In the genomic region with DNA sequence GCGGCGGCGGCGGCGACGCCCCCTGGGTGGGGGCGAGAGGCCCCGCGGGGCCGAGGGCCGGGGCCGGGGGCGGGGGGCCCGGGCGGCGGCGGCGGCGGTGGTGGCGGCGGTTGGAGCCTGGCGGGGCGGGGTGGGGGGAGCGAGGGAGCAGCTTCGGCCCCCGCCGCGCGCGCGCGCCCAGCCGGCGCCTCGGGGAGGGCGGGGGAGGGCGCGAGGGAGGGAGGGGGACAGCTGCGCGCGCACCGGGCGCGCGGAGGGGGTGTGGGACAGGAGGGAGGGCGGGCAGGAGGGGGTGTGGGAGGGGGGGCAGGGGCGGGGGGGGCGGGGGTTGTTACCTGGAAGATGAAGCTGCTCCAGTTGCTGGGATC, we compare ENCODE assay signal across 8 mouse cellular contexts. TPM values are rescaled to one million over a fixed set of nuclear protein-coding genes. Genes with fewer than 3 reads are reported as not detected.
DNase-seq lines count a peak whose midpoint lies in the region; ATAC-seq and TF ChIP-seq lines count a peak whose summit lies in the region.

No protein-coding gene starts in this region.

- peak overlapping the region; percentile 73 for H3K4me3 ChIP-seq in lung, adult 2 months (replicated peaks; ENCODE audit: extremely low read depth, low read depth, low read length)
- peak overlapping the region; percentile 60 for H3K4me3 ChIP-seq in cortical plate, adult 2 months (ENCODE audit: insufficient read depth, low read length)
- H3K4me3 ChIP-seq in hindbrain, embryonic 11.5 days (ENCODE audit: low read depth, low read length), result peak overlapping the region; percentile 98

- peak; percentile 11; the same call in 1 of the 2 replicates for ATAC-seq in hindbrain, embryonic 11.5 days (ENCODE audit: low FRiP score)
- ATAC-seq in megakaryocyte progenitor cell, adult 5-6 weeks (replicated peaks; ENCODE audit: poor library complexity), result peak; percentile 0; the same call in 1 of the 2 replicates

- peaks cover 8% of the 10 kb centered on the region; the same call in 1 of the 2 replicates for H3K36me3 ChIP-seq in hindbrain, embryonic 11.5 days (ENCODE audit: control insufficient read depth, insufficient read depth, low read length)

- H3K27ac ChIP-seq in cortical plate, adult 2 months (ENCODE audit: insufficient read depth, low read length), result no peak overlapping the region
- H3K27ac ChIP-seq in hindbrain, embryonic 11.5 days (ENCODE audit: low read depth, low read length), result peak overlapping the region; percentile 99

- peak overlapping the region; percentile 96; the same call in 1 of the 2 replicates for H3K4me2 ChIP-seq in hindbrain, embryonic 11.5 days (replicated peaks; ENCODE audit: low read depth, low read length)

- no peaks in the 10 kb centered on the region for H3K27me3 ChIP-seq in hindbrain, embryonic 11.5 days (ENCODE audit: control insufficient read depth, insufficient read depth, low read length)

- 0 out of 2 replicates have a peak, but pooled peaks have one; percentile 9 for TF ChIP-seq POLR2A in lung, adult 2 months (IDR thresholded peaks at IDR 0.05; ENCODE audit: borderline replicate concordance, extremely low read depth, low read depth, low read length)
- TF ChIP-seq POLR2A in cortical plate, adult 2 months (IDR thresholded peaks at IDR 0.05; ENCODE audit: extremely low read depth, insufficient read depth, low read length), result no peak

- H3K4me1 ChIP-seq in lung, adult 2 months (ENCODE audit: control insufficient read depth, insufficient read depth, low read length), result peaks cover 11% of the 10 kb centered on the region; the same call in 1 of the 2 replicates
- peaks cover 10% of the 10 kb centered on the region for H3K4me1 ChIP-seq in cortical plate, adult 2 months (ENCODE audit: control insufficient read depth, insufficient read depth, low read length)
- peaks cover 17% of the 10 kb centered on the region for H3K4me1 ChIP-seq in hindbrain, embryonic 11.5 days (replicated peaks; ENCODE audit: control insufficient read depth, insufficient read depth, low read length)

- no peak for DNase-seq in lung, adult 2 months
- no peak for DNase-seq in lung, postnatal 36 days
- peak; percentile 88 for DNase-seq in hindbrain, embryonic 11.5 days (ENCODE audit: low spot score)
- DNase-seq in testis, postnatal 10 days (ENCODE audit: low spot score), result peak; percentile 95
- no peak for DNase-seq in frontal cortex, postnatal 14 days (ENCODE audit: low spot score in 2 of 2)
- DNase-seq in cerebellum, adult 11-12 months, result no peak

- 1% methylated on average over 16 of the region's 48 CpGs for WGBS in lung, adult 2 months
- no CpG with 5 or more reads among the region's 48 CpGs for WGBS in hindbrain, embryonic 11.5 days

- no peak for TF ChIP-seq CTCF in lung, adult 2 months (IDR thresholded peaks at IDR 0.05; ENCODE audit: insufficient read depth, low read length)
- TF ChIP-seq CTCF in cortical plate, adult 2 months (IDR thresholded peaks at IDR 0.05; ENCODE audit: extremely low read depth, insufficient read depth, low read length), result no peak

- no peaks in the 10 kb centered on the region for H3K9me3 ChIP-seq in hindbrain, embryonic 11.5 days (ENCODE audit: control insufficient read depth, low read length)

- peak overlapping the region; percentile 100 for H3K9ac ChIP-seq in hindbrain, embryonic 11.5 days (ENCODE audit: low read depth, low read length)

RNA-seq across cellular contexts. Expression of a gene that starts 0.2 kb away (rescaled TPM):
- 131 and 194 TPM in 2 replicates for polyA plus RNA-seq in lung, adult 2 months (2012; rRNA removed)
- polyA plus RNA-seq in cortical plate, adult 2 months (2012; rRNA removed), result 157 and 173 TPM in 2 replicates
- polyA plus RNA-seq in hindbrain, embryonic 11.5 days (2014; fragmentation: Nextera tagmentation; extraction: Ambion mirVana), result 69.4 and 71.4 TPM in 2 replicates
- 93.4 and 103 TPM in 2 replicates for total RNA-seq in megakaryocyte progenitor cell, adult 5-6 weeks (2015)
- 64.2 and 64.5 TPM in 2 replicates for total RNA-seq in megakaryocyte progenitor cell, adult 5-6 weeks (2017)

RNA-seq across cellular contexts. Expression of a gene that starts 5.6 kb away (rescaled TPM):
- polyA plus RNA-seq in lung, adult 2 months (2012; rRNA removed), result 8.1 and 9.8 TPM in 2 replicates
- polyA plus RNA-seq in cortical plate, adult 2 months (2012; rRNA removed), result 371 and 405 TPM in 2 replicates
- 7.2 and 7.7 TPM in 2 replicates for polyA plus RNA-seq in hindbrain, embryonic 11.5 days (2014; fragmentation: Nextera tagmentation; extraction: Ambion mirVana)
- 0.74 and 1.1 TPM in 2 replicates for total RNA-seq in megakaryocyte progenitor cell, adult 5-6 weeks (2015)
- total RNA-seq in megakaryocyte progenitor cell, adult 5-6 weeks (2017), result 0.44 TPM in 1 of 2 replicates, not detected in the other

RNA-seq across cellular contexts. Expression of a gene that starts 5.7 kb away (rescaled TPM):
- 26.5 and 38.8 TPM in 2 replicates for polyA plus RNA-seq in lung, adult 2 months (2012; rRNA removed)
- polyA plus RNA-seq in cortical plate, adult 2 months (2012; rRNA removed), result 97.1 and 109 TPM in 2 replicates
- polyA plus RNA-seq in hindbrain, embryonic 11.5 days (2014; fragmentation: Nextera tagmentation; extraction: Ambion mirVana), result 50.4 and 53.7 TPM in 2 replicates
- 0.69 TPM in 1 of 2 replicates, not detected in the other for total RNA-seq in megakaryocyte progenitor cell, adult 5-6 weeks (2015)
- total RNA-seq in megakaryocyte progenitor cell, adult 5-6 weeks (2017), result 0.21 and 3.7 TPM in 2 replicates

RNA-seq across cellular contexts. Expression of a gene that starts 9.4 kb away (rescaled TPM):
- polyA plus RNA-seq in lung, adult 2 months (2012; rRNA removed), result 5.7 and 7.5 TPM in 2 replicates
- 41.1 and 50.4 TPM in 2 replicates for polyA plus RNA-seq in cortical plate, adult 2 months (2012; rRNA removed)
- 76.1 and 78.5 TPM in 2 replicates for polyA plus RNA-seq in hindbrain, embryonic 11.5 days (2014; fragmentation: Nextera tagmentation; extraction: Ambion mirVana)
- 44.2 and 55.4 TPM in 2 replicates for total RNA-seq in megakaryocyte progenitor cell, adult 5-6 weeks (2015)
- total RNA-seq in megakaryocyte progenitor cell, adult 5-6 weeks (2017), result 39.8 and 48.1 TPM in 2 replicates

RNA-seq across cellular contexts. Expression of a gene that starts 10.3 kb away (rescaled TPM):
- 2.6 and 2.8 TPM in 2 replicates for polyA plus RNA-seq in lung, adult 2 months (2012; rRNA removed)
- 1.8 and 2.2 TPM in 2 replicates for polyA plus RNA-seq in cortical plate, adult 2 months (2012; rRNA removed)
- polyA plus RNA-seq in hindbrain, embryonic 11.5 days (2014; fragmentation: Nextera tagmentation; extraction: Ambion mirVana), result not detected in 2 replicates
- not detected in 2 replicates for total RNA-seq in megakaryocyte progenitor cell, adult 5-6 weeks (2015)
- not detected in 2 replicates for total RNA-seq in megakaryocyte progenitor cell, adult 5-6 weeks (2017)

Comparison
In these comparisons a context has a peak if more than half of its experiments do, and no peak if none do; other contexts are left out.
1. DNase-seq: peak in hindbrain, embryonic 11.5 days (single experiment) and testis, postnatal 10 days (single experiment); none in lung, adult 2 months (single experiment), lung, postnatal 36 days (single experiment), frontal cortex, postnatal 14 days (0 of 2) and cerebellum, adult 11-12 months (single experiment).
2. RNA of a gene that starts 5.6 kb away (polyA plus RNA-seq): 371 to 405 TPM in cortical plate, adult 2 months; 8.1 to 9.8 TPM in lung, adult 2 months and 7.2 to 7.7 TPM in hindbrain, embryonic 11.5 days; every median in the first group is over 10 times any median in the second.
3. Peak in every context shown above with its lines, with median percentiles within 50 percentile points of each other: H3K4me3 ChIP-seq.